Mouse (Mus musculus): ENCODE data around the gene Gm13023. TPM values are rescaled to one million over a fixed set of nuclear protein-coding genes. Genes with fewer than 3 reads are reported as not detected.
"Not testable (repeated sequence)": the region's sequence is repeated elsewhere in the genome, so short reads cannot be mapped to it uniquely, and the experiment has no call there.

The Gm13023 gene
- not detected in 2 replicates for total RNA-seq (2015; ENCODE audit: low replicate concordance)
- total RNA-seq (2017; ENCODE audit: low replicate concordance), result not detected in 2 replicates

GRCm38 (mm10) chr4:143789052-143789451 lies at the start of gene Gm13023:
TSS of gene Gm13023 (plus strand) at chr4:143789352.
- not testable (repeated sequence) for ATAC-seq (replicated peaks; ENCODE audit: low FRiP score, poor library complexity, severe bottlenecking)

- ATAC-seq (replicated peaks; ENCODE audit: low FRiP score, poor library complexity, severe bottlenecking), result no peak
These were observed 26.8 kb downstream of the Gm13023 start, which contains the start of gene Gm13084 for GRCm38 (mm10) chr4:143815993-143816392. TSS of gene Gm13084 (minus strand) at chr4:143816093.

Other genes starting within 250 kb of the Gm13023 start
- not detected in 2 replicates for gene BC080695, start 237.7 kb upstream of the Gm13023 start, total RNA-seq (2015; ENCODE audit: low replicate concordance)
- gene BC080695, start 237.7 kb upstream of the Gm13023 start, total RNA-seq (2017; ENCODE audit: low replicate concordance), result not detected in 2 replicates
- gene Gm13057, start 237.6 kb upstream of the Gm13023 start, total RNA-seq (2015; ENCODE audit: low replicate concordance), result not detected in 2 replicates
- gene Gm13057, start 237.6 kb upstream of the Gm13023 start, total RNA-seq (2017; ENCODE audit: low replicate concordance), result not detected in 2 replicates
- not detected in 2 replicates for gene Gm13083, start 174.3 kb upstream of the Gm13023 start, total RNA-seq (2015; ENCODE audit: low replicate concordance)
- gene Gm13083, start 174.3 kb upstream of the Gm13023 start, total RNA-seq (2017; ENCODE audit: low replicate concordance), result not detected in 2 replicates
- gene Gm13088, start 132.1 kb upstream of the Gm13023 start, total RNA-seq (2015; ENCODE audit: low replicate concordance), result not detected in 2 replicates
- not detected in 2 replicates for gene Gm13088, start 132.1 kb upstream of the Gm13023 start, total RNA-seq (2017; ENCODE audit: low replicate concordance)
- not detected in 2 replicates for gene Gm13089, start 86.6 kb upstream of the Gm13023 start, total RNA-seq (2015; ENCODE audit: low replicate concordance)
- not detected in 2 replicates for gene Gm13089, start 86.6 kb upstream of the Gm13023 start, total RNA-seq (2017; ENCODE audit: low replicate concordance)
- gene Gm13078, start 69.9 kb upstream of the Gm13023 start, total RNA-seq (2015; ENCODE audit: low replicate concordance), result not detected in 2 replicates
- gene Gm13078, start 69.9 kb upstream of the Gm13023 start, total RNA-seq (2017; ENCODE audit: low replicate concordance), result not detected in 2 replicates
- not detected in 2 replicates for gene Gm13084, start 26.7 kb downstream of the Gm13023 start, total RNA-seq (2015; ENCODE audit: low replicate concordance)
- not detected in 2 replicates for gene Gm13084, start 26.7 kb downstream of the Gm13023 start, total RNA-seq (2017; ENCODE audit: low replicate concordance)
- gene Gm13103, start 57.1 kb downstream of the Gm13023 start, total RNA-seq (2015; ENCODE audit: low replicate concordance), result not detected in 2 replicates
- not detected in 2 replicates for gene Gm13103, start 57.1 kb downstream of the Gm13023 start, total RNA-seq (2017; ENCODE audit: low replicate concordance)
- not detected in 2 replicates for gene Pramef6, start 111.0 kb downstream of the Gm13023 start, total RNA-seq (2015; ENCODE audit: low replicate concordance)
- gene Pramef6, start 111.0 kb downstream of the Gm13023 start, total RNA-seq (2017; ENCODE audit: low replicate concordance), result not detected in 2 replicates
- gene Pramef25, start 161.7 kb downstream of the Gm13023 start, total RNA-seq (2015; ENCODE audit: low replicate concordance), result not detected in 2 replicates
- not detected in 2 replicates for gene Pramef25, start 161.7 kb downstream of the Gm13023 start, total RNA-seq (2017; ENCODE audit: low replicate concordance)
- not detected in 2 replicates for gene Gm13101, start 177.6 kb downstream of the Gm13023 start, total RNA-seq (2015; ENCODE audit: low replicate concordance)
- gene Gm13101, start 177.6 kb downstream of the Gm13023 start, total RNA-seq (2017; ENCODE audit: low replicate concordance), result not detected in 2 replicates
- not detected in 2 replicates for gene Pramef17, start 205.0 kb downstream of the Gm13023 start, total RNA-seq (2015; ENCODE audit: low replicate concordance)
- not detected in 2 replicates for gene Pramef17, start 205.0 kb downstream of the Gm13023 start, total RNA-seq (2017; ENCODE audit: low replicate concordance)